Mouse (Mus musculus) heart, embryonic 11.5 days (tissue): ENCODE data around the gene Chn1. TPM values are rescaled to one million over a fixed set of nuclear protein-coding genes. Genes with fewer than 3 reads are reported as not detected.

Source experiments
- ATAC-seq: fragments of 200-750 bp; cut with Nextera tagmentation; replicated peaks from 2 replicates; pipeline ENCODE4 v1.8.0; 2017; ENCODE audit warnings: moderate library complexity; ENCODE audit not compliant: insufficient number of reproducible peaks, low FRiP score, low TSS enrichment
- H3K27ac ChIP-seq: fragments of 300-500 bp; sonication (generic); 2 replicates; pipeline ENCODE4 v1.5.1; 2014; ENCODE audit warnings: mild to moderate bottlenecking, low read depth, low read length
- H3K27me3 ChIP-seq: fragments of 300-500 bp; sonication (generic); 2 replicates; pipeline ENCODE4 v1.6.1; 2014; ENCODE audit warnings: mild to moderate bottlenecking, low read length, mixed read lengths; ENCODE audit not compliant: control insufficient read depth, insufficient read depth
- H3K36me3 ChIP-seq: fragments of 300-500 bp; sonication (generic); 2 replicates; pipeline ENCODE4 v1.6.1; 2014; ENCODE audit warnings: mild to moderate bottlenecking, low read length, moderate library complexity, mixed read lengths; ENCODE audit not compliant: control insufficient read depth, insufficient read depth
- H3K4me1 ChIP-seq: fragments of 300-500 bp; sonication (generic); 2 replicates; pipeline ENCODE4 v1.6.1; 2014; ENCODE audit warnings: low read length; ENCODE audit not compliant: control insufficient read depth, insufficient read depth
- H3K4me2 ChIP-seq: fragments of 300-500 bp; sonication (generic); 2 replicates; pipeline ENCODE4 v1.6.1; 2014; ENCODE audit warnings: mild to moderate bottlenecking, moderate library complexity
- H3K4me3 ChIP-seq: fragments of 300-500 bp; sonication (generic); 2 replicates; pipeline ENCODE4 v1.5.1; 2014; ENCODE audit warnings: low read depth, low read length
- H3K9ac ChIP-seq: fragments of 300-500 bp; sonication (generic); 2 replicates; pipeline ENCODE4 v1.6.1; 2014; ENCODE audit warnings: mild to moderate bottlenecking, low read depth, low read length, moderate library complexity
- H3K9me3 ChIP-seq: fragments of 300-500 bp; sonication (generic); replicated peaks from 2 replicates; pipeline ENCODE4 v1.6.1; 2016; ENCODE audit warnings: low read length; ENCODE audit not compliant: control insufficient read depth
- WGBS: fragments of 180-500 bp; shearing (Covaris S2); extraction: QIAGEN DNeasy Blood & Tissue Kit; methylation state at CpG from one replicate; pipeline ENCODE4 v1.1.7; 2014; ENCODE audit not compliant: insufficient replicate concordance; 5-methylcytosine and 5-hydroxymethylcytosine counted together
- polyA plus RNA-seq: library from polyadenylated mRNA; unstranded; fragments of >200 nt; fragmentation: Nextera tagmentation; extraction: Ambion mirVana; gene quantifications from 2 replicates; pipeline ENCODE4 v1.2.1, GENCODE M21; 2014

The Chn1 gene
- polyA plus RNA-seq, 1 experiment from 2014 or later = 21.4 TPM

DNA sequence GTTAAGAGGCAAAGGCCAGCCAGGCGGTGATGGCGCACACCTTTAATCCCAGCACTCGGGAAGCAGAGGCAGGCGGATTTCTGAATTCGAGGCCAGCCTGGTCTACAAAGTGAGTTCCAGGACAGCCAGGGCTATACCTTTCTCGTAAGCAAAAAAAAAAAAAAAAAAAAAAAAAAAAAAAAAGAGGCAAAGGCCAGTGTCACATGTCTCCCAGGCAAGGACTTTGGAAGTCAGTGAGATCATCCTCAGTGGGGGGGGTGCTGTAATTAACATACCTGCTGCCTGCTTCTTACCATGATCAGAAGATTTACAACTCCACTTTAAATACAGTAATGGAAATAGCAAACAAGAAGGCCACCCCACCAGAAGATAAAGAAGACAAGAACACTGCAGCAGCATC is 137.5 kb downstream of the Chn1 start:
- no peak for ATAC-seq
- Histone ChIP-seq H3K4me3 (no peak overlapping the region), H3K4me2 (no peak overlapping the region), H3K9ac (no peak overlapping the region), H3K36me3 (no peaks in the 10 kb centered on the region), H3K27ac (no peak overlapping the region), H3K27me3 (no peaks in the 10 kb centered on the region), H3K4me1 (no peaks in the 10 kb centered on the region), H3K9me3 (no peaks in the 10 kb centered on the region)
- 89% methylated on average over 6 of the region's 6 CpGs for WGBS

- Histone ChIP-seq H3K9ac (no peak overlapping the region), H3K9me3 (no peaks in the 10 kb centered on the region), H3K27ac (no peak overlapping the region), H3K4me3 (no peak overlapping the region), H3K27me3 (no peaks in the 10 kb centered on the region), H3K4me2 (no peak overlapping the region), H3K36me3 (no peaks in the 10 kb centered on the region), H3K4me1 (no peaks in the 10 kb centered on the region)
- no peak for ATAC-seq
- WGBS = 80% methylated on average over 3 of the region's 3 CpGs
Measured at GRCm38 (mm10) chr2:73636387-73636786, 138.8 kb downstream of the Chn1 start.

GRCm38 (mm10) chr2:73631816-73632215 is 143.3 kb downstream of the Chn1 start:
- ATAC-seq = no peak
- Histone ChIP-seq H3K27me3 (no peaks in the 10 kb centered on the region), H3K27ac (no peak overlapping the region), H3K4me1 (no peaks in the 10 kb centered on the region), H3K9ac (no peak overlapping the region), H3K9me3 (no peaks in the 10 kb centered on the region), H3K4me2 (no peak overlapping the region), H3K4me3 (no peak overlapping the region), H3K36me3 (0 out of 2 replicates have a peak, but pooled peaks cover 3% of the 10 kb centered on the region)
- WGBS = 84% methylated on average over 7 of the region's 7 CpGs

DNA sequence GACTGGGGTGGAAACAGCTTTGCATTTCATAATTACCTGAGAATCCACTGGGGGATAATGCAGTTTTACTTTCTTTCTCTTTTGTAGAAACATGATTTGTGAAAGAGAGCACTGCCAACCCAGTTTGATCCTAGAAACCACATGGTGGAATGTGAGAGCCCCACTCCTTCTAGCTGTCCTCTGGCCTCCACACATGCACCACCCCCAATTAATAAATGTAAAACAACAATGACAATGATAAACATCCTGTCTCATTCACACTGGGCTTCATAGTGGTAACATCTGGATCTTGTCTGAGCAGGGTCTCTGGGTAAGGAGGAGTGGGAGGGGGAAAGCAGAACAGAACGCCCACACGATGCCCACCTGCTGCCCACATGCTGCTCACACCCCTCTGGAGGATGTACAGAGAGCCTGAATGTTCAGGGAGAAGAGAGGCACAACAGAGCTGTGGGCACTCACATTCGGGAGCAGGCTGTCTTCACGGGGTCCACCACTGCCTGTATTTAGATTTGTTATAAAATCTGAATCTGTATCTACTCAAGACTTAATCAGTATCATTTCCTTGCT is 156.6 kb downstream of the Chn1 start:
- ATAC-seq = no peak

DNA sequence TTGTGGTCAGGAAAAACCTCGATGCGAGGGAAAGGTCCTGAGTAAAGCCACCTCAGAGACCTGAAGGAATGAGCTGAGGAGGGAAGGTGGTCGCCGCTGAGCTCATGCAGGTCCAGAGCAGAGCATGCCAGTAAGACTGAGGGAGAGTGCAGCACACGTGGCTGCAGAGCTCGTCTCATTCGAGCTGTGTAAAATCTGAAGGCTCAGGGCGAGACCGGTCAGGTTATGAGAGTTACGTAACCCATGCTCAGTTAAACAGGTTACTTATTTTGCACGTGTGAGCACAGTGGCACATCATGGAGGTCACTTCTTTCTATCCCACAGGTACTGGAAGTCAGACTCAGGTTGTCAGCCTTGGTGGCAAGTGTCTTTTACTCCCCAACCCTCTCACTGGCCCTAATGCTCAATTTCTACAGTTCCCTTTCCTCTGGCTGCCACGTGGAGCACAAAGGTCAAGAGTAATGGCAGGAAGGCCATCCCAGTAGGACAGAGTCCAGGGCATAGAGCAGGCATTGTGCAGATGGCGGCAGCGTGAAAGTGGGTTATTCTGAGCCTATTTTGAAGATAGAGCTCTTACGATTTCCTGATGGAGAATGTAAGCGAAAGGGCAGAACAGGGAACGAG is 158.6 kb downstream of the Chn1 start:
- H3K9me3 ChIP-seq = no peaks in the 10 kb centered on the region
- ATAC-seq = no peak
- 84% methylated on average over 17 of the region's 17 CpGs for WGBS
- H3K4me2 ChIP-seq = no peak overlapping the region
- H3K9ac ChIP-seq = no peak overlapping the region
- H3K4me3 ChIP-seq = no peak overlapping the region
- no peaks in the 10 kb centered on the region for H3K27me3 ChIP-seq
- no peaks in the 10 kb centered on the region for H3K36me3 ChIP-seq
- H3K4me1 ChIP-seq = no peaks in the 10 kb centered on the region
- no peak overlapping the region for H3K27ac ChIP-seq

More for the DNA sequence above, 156.6 kb downstream of the Chn1 start:
- no peak overlapping the region for H3K9ac ChIP-seq
- H3K27me3 ChIP-seq = no peaks in the 10 kb centered on the region
- no peak overlapping the region for H3K4me2 ChIP-seq
- H3K9me3 ChIP-seq = no peaks in the 10 kb centered on the region
- no peak overlapping the region for H3K4me3 ChIP-seq
- H3K36me3 ChIP-seq = peaks cover 5% of the 10 kb centered on the region; the same call in 1 of the 2 replicates
- no peak overlapping the region for H3K27ac ChIP-seq
- WGBS = 74% methylated on average over 4 of the region's 4 CpGs
- H3K4me1 ChIP-seq = no peaks in the 10 kb centered on the region

DNA sequence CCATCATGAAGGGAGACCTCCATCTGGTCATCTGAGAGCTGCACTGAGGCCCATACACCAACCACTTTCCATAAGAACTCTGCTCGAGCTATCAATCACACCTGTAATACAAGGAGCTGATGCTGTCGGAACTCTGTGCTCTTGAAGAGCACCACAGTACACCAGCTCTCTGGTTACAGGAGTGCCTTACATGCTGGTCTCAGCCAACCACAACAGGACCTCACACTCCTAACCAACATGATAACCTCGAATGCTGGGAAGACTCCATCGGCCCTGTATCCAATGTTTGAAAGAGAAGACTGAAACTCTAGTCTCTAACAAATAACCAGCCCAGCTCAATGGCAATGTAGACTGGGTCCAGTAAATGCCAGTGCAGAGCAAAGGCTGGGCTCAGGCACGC is 159.7 kb downstream of the Chn1 start:
- no peaks in the 10 kb centered on the region for H3K9me3 ChIP-seq
- WGBS = 83% methylated on average over 5 of the region's 5 CpGs
- H3K27ac ChIP-seq = no peak overlapping the region
- no peak overlapping the region for H3K9ac ChIP-seq
- H3K27me3 ChIP-seq = no peaks in the 10 kb centered on the region
- no peak overlapping the region for H3K4me3 ChIP-seq
- H3K36me3 ChIP-seq = no peaks in the 10 kb centered on the region
- ATAC-seq = no peak
- H3K4me2 ChIP-seq = no peak overlapping the region
- no peaks in the 10 kb centered on the region for H3K4me1 ChIP-seq

DNA sequence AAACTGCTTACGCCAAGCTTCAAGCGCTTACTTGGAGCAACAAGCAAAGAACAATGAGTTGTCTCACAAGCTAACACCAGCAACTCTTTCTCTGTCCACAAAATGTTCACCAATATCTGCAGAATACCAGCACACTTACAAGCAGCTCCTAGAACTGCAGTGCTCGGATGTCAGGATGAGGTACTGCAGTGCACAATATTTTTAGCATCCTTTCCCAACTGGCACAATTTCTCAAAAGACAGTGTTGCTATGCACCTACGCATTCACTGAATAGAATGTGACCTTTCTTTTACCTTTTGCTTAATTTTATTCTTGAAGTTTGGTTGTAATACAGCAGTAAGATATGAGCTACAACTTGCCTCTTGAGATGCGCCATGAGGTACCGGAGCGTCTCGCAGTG is 160.8 kb downstream of the Chn1 start:
- no peak overlapping the region for H3K27ac ChIP-seq
- H3K36me3 ChIP-seq = no peaks in the 10 kb centered on the region
- H3K27me3 ChIP-seq = no peaks in the 10 kb centered on the region
- 88% methylated on average over 8 of the region's 8 CpGs for WGBS
- H3K9me3 ChIP-seq = no peaks in the 10 kb centered on the region
- no peak overlapping the region for H3K4me2 ChIP-seq
- H3K9ac ChIP-seq = no peak overlapping the region
- H3K4me3 ChIP-seq = no peak overlapping the region
- no peak; the same call in 1 of the 2 replicates for ATAC-seq
- no peaks in the 10 kb centered on the region for H3K4me1 ChIP-seq

- peaks cover under 1% of the 10 kb centered on the region for H3K4me1 ChIP-seq
- no peaks in the 10 kb centered on the region for H3K27me3 ChIP-seq
- no peak overlapping the region for H3K27ac ChIP-seq
- no peak overlapping the region for H3K9ac ChIP-seq
- WGBS = 88% methylated on average over 7 of the region's 7 CpGs
- ATAC-seq = no peak
- H3K9me3 ChIP-seq = no peaks in the 10 kb centered on the region
- H3K4me2 ChIP-seq = no peak overlapping the region
- no peak overlapping the region for H3K4me3 ChIP-seq
- no peaks in the 10 kb centered on the region for H3K36me3 ChIP-seq
Measured at GRCm38 (mm10) chr2:73612941-73613340, 162.2 kb downstream of the Chn1 start.

- H3K4me1 ChIP-seq = peaks cover 4% of the 10 kb centered on the region
- H3K36me3 ChIP-seq = no peaks in the 10 kb centered on the region
- 91% methylated on average over 6 of the region's 6 CpGs for WGBS
- no peaks in the 10 kb centered on the region for H3K9me3 ChIP-seq
- no peak overlapping the region for H3K9ac ChIP-seq
- no peak overlapping the region for H3K4me3 ChIP-seq
- H3K27me3 ChIP-seq = no peaks in the 10 kb centered on the region
- no peak overlapping the region for H3K4me2 ChIP-seq
- H3K27ac ChIP-seq = no peak overlapping the region
- no peak for ATAC-seq
Measured at GRCm38 (mm10) chr2:73612367-73612914, 162.7 kb downstream of the Chn1 start.
